Comparison of ENCODE assay signal across 15 mouse cellular contexts in genomic region chr5:66123295-66124088, GRCm38 (mm10).
"Had no signal": no experiment of that assay in that cellular context is flagged by ENCODE, and none has a peak within 500 bp of the region (broad histone marks: within the 10 kb centered on the region; RNA-seq: fewer than 3 reads in every experiment).

No protein-coding gene starts in this region.

- H3K4me1 ChIP-seq: neural tube, embryonic 12.5 days had no signal

- H3K4me3 ChIP-seq: kidney, embryonic 15.5 days; left cerebral cortex, adult 2 months; limb, embryonic 10.5 days; liver, embryonic 13.5 days; neural tube, embryonic 12.5 days had no signal

- H3K36me3 ChIP-seq: kidney, embryonic 15.5 days; limb, embryonic 10.5 days; liver, embryonic 13.5 days; neural tube, embryonic 12.5 days had no signal

- DNase-seq: kidney, adult 2 months; kidney, postnatal 14 days; liver, embryonic 13.5 days; lung, adult 2 months; lung, postnatal 36 days; midbrain, embryonic 14.5 days; retina, postnatal 1 day; right cerebral cortex, postnatal 4 days; spleen, adult 18-20 months; thymus, adult 18-20 months; thymus, postnatal 14 days had no signal

- H3K9ac ChIP-seq: kidney, embryonic 15.5 days; liver, embryonic 13.5 days; neural tube, embryonic 12.5 days had no signal

- H3K27ac ChIP-seq: kidney, embryonic 15.5 days; left cerebral cortex, adult 2 months; limb, embryonic 10.5 days; liver, embryonic 13.5 days; neural tube, embryonic 12.5 days had no signal

- H3K27me3 ChIP-seq: kidney, embryonic 15.5 days; liver, embryonic 13.5 days; neural tube, embryonic 12.5 days had no signal

- H3K4me2 ChIP-seq: kidney, embryonic 15.5 days; liver, embryonic 13.5 days; neural tube, embryonic 12.5 days had no signal

- H3K9me3 ChIP-seq: kidney, embryonic 15.5 days; limb, embryonic 10.5 days; liver, embryonic 13.5 days; neural tube, embryonic 12.5 days had no signal
